Mouse (Mus musculus) myocyte (in vitro differentiated cells): ENCODE results near the gene Wfdc15a. TPM values are rescaled to one million over a fixed set of nuclear protein-coding genes. Genes with fewer than 3 reads are reported as not detected.

Experiments
- H3K27me3 ChIP-seq: one replicate; pipeline ENCODE4 v1.6.1; 2011; ENCODE audit not compliant: control insufficient read depth, insufficient read depth, insufficient read length
- H3K36me3 ChIP-seq: one replicate; pipeline ENCODE4 v1.6.1; 2011; ENCODE audit not compliant: control insufficient read depth, insufficient read depth
- H3K4me2 ChIP-seq: one replicate; pipeline ENCODE4 v1.6.1; 2011; ENCODE audit warnings: low read depth, control low read depth
- H3K4me3 ChIP-seq: one replicate; pipeline ENCODE4 v1.5.1; 2011; ENCODE audit warnings: mild to moderate bottlenecking, control low read depth, moderate library complexity
- H3K79me2 ChIP-seq: one replicate; pipeline ENCODE4 v1.6.1; 2011; ENCODE audit not compliant: control insufficient read depth, insufficient read depth
- H3ac ChIP-seq: one replicate; pipeline ENCODE4 v1.6.1; 2011; ENCODE audit not compliant: control insufficient read depth, insufficient read length
- CEBPB ChIP-seq: IDR thresholded peaks from 2 replicates; pipeline ENCODE4 v1.6.1; 2011; ENCODE audit warnings: mild to moderate bottlenecking, moderate library complexity; ENCODE audit not compliant: poor library complexity, insufficient read depth, severe bottlenecking
- E2F4 ChIP-seq: IDR thresholded peaks from one replicate; pipeline ENCODE4 v1.6.1; 2011; ENCODE audit warnings: mild to moderate bottlenecking, control low read depth, moderate library complexity; ENCODE audit not compliant: insufficient read depth
- MAX ChIP-seq: IDR thresholded peaks from one replicate; pipeline ENCODE4 v1.6.1; 2011; ENCODE audit warnings: low read depth, mild to moderate bottlenecking, control low read depth
- MYOD1 ChIP-seq, 3 experiments: IDR thresholded peaks; one replicate each; pipeline ENCODE4 v1.6.1; 2011; ENCODE audit warnings: control low read depth in 2 of 3, low read depth in 2 of 3, mild to moderate bottlenecking in 2 of 3, moderate library complexity in 1 of 3; ENCODE audit not compliant: insufficient read length in 2 of 3, control insufficient read depth in 1 of 3
- MYOG ChIP-seq, 3 experiments: IDR thresholded peaks; one replicate each; pipeline ENCODE4 v1.6.1; 2011; ENCODE audit warnings: control low read depth in 2 of 3, low read depth in 2 of 3, mild to moderate bottlenecking in 2 of 3; ENCODE audit not compliant: insufficient read length in 2 of 3, control insufficient read depth in 1 of 3, insufficient read depth in 1 of 3
- POLR2A ChIP-seq: IDR thresholded peaks from one replicate; pipeline ENCODE4 v1.6.1; 2011; ENCODE audit warnings: low read depth, mild to moderate bottlenecking, control low read depth, moderate library complexity; ENCODE audit not compliant: insufficient read length
- POLR2AphosphoS2 ChIP-seq: IDR thresholded peaks from one replicate; pipeline ENCODE4 v1.6.1; 2011; ENCODE audit warnings: low read depth, control low read depth; ENCODE audit not compliant: insufficient read length
- REST ChIP-seq: IDR thresholded peaks from one replicate; pipeline ENCODE4 v1.6.1; 2011; ENCODE audit warnings: mild to moderate bottlenecking, control low read depth, moderate library complexity; ENCODE audit not compliant: insufficient read depth, insufficient read length
- SRF ChIP-seq: IDR thresholded peaks from one replicate; pipeline ENCODE4 v1.6.1; 2011; ENCODE audit warnings: low read depth; ENCODE audit not compliant: control insufficient read depth, insufficient read length
- TCF12 ChIP-seq: IDR thresholded peaks from one replicate; pipeline ENCODE4 v1.6.1; 2011; ENCODE audit warnings: mild to moderate bottlenecking, control low read depth; ENCODE audit not compliant: poor library complexity, insufficient read depth, severe bottlenecking
- TCF3 ChIP-seq: IDR thresholded peaks from one replicate; pipeline ENCODE4 v1.6.1; 2011; ENCODE audit warnings: low read depth, control low read depth; ENCODE audit not compliant: insufficient read length
- USF1 ChIP-seq: IDR thresholded peaks from one replicate; pipeline ENCODE4 v1.6.1; 2011; ENCODE audit warnings: low read depth, mild to moderate bottlenecking, control low read depth, moderate library complexity
- polyA plus RNA-seq: library from polyadenylated mRNA; unstranded; fragments of >200 nt; fragmentation: generic; extraction: Trizol; gene quantifications from one replicate; pipeline ENCODE4 v1.2.1, GENCODE M21; 2012; ENCODE audit warnings: missing spikeins

Gene Wfdc15a
- not detected for polyA plus RNA-seq

GRCm38 (mm10) chr2:164199626-164200327, at the start of gene Wfdc15a:
Gene Wfdc15a (minus strand): TSS chr2:164200130.
- H3K4me2 ChIP-seq = no peak within 1 kb of the TSS
- no peak within 1 kb of the TSS for H3K4me3 ChIP-seq
- peaks cover 31% of the 10 kb centered on the region for H3K27me3 ChIP-seq
- H3K36me3 ChIP-seq = no peaks in the 10 kb centered on the region
- H3ac ChIP-seq = no peak within 1 kb of the TSS
- no peak for TF ChIP-seq SRF
- no peak for TF ChIP-seq TCF12
- TF ChIP-seq MAX = no peak
- no peak for TF ChIP-seq POLR2A
- no peak for TF ChIP-seq E2F4
- TF ChIP-seq USF1 = no peak
- TF ChIP-seq REST = no peak
- no peak for TF ChIP-seq POLR2AphosphoS2
- no peak for TF ChIP-seq TCF3
- TF ChIP-seq MYOD1 (IDR thresholded peaks at IDR 0.05; ENCODE audit: control insufficient read depth in 1 of 3, insufficient read length in 2 of 3, low read depth in 2 of 3) = no peak
- TF ChIP-seq CEBPB = no peak
- TF ChIP-seq MYOG (IDR thresholded peaks at IDR 0.05; ENCODE audit: control insufficient read depth in 1 of 3, insufficient read depth in 1 of 3, insufficient read length in 2 of 3, low read depth in 2 of 3) = no peak
- no peaks in the 10 kb centered on the region for H3K79me2 ChIP-seq

- H3K4me2 ChIP-seq = no peak within 1 kb of the TSS
- no peaks in the 10 kb centered on the region for H3K79me2 ChIP-seq
- H3ac ChIP-seq = no peak within 1 kb of the TSS
- peaks cover 27% of the 10 kb centered on the region for H3K27me3 ChIP-seq
- H3K36me3 ChIP-seq = no peaks in the 10 kb centered on the region
- no peak within 1 kb of the TSS for H3K4me3 ChIP-seq
- TF ChIP-seq SRF = no peak
- TF ChIP-seq TCF3 = no peak
- TF ChIP-seq E2F4 = no peak
- no peak for TF ChIP-seq MYOD1 (IDR thresholded peaks at IDR 0.05; ENCODE audit: control insufficient read depth in 1 of 3, insufficient read length in 2 of 3, low read depth in 2 of 3)
- TF ChIP-seq TCF12 = no peak
- no peak for TF ChIP-seq POLR2A
- no peak for TF ChIP-seq CEBPB
- TF ChIP-seq MYOG (IDR thresholded peaks at IDR 0.05; ENCODE audit: control insufficient read depth in 1 of 3, insufficient read depth in 1 of 3, insufficient read length in 2 of 3, low read depth in 2 of 3) = no peak
- TF ChIP-seq USF1 = no peak
- TF ChIP-seq POLR2AphosphoS2 = no peak
- TF ChIP-seq MAX = no peak
- TF ChIP-seq REST = no peak
Measured at GRCm38 (mm10) chr2:164238366-164238765, 38.4 kb upstream of the Wfdc15a start, which contains the start of gene Svs2. Gene Svs2 (minus strand): TSS chr2:164238466.

- Histone ChIP-seq H3ac (no peak overlapping the region), H3K27me3 (peaks cover 25% of the 10 kb centered on the region), H3K4me3 (no peak overlapping the region), H3K4me2 (no peak overlapping the region), H3K36me3 (no peaks in the 10 kb centered on the region), H3K79me2 (no peaks in the 10 kb centered on the region)
- TF ChIP-seq MYOD1 (IDR thresholded peaks at IDR 0.05; ENCODE audit: control insufficient read depth in 1 of 3, insufficient read length in 2 of 3, low read depth in 2 of 3) = no peak
- TF ChIP-seq USF1 = no peak
- no peak for TF ChIP-seq CEBPB
- TF ChIP-seq MYOG (IDR thresholded peaks at IDR 0.05; ENCODE audit: control insufficient read depth in 1 of 3, insufficient read depth in 1 of 3, insufficient read length in 2 of 3, low read depth in 2 of 3) = no peak
- no peak for TF ChIP-seq SRF
Measured at GRCm38 (mm10) chr2:164232671-164233070, 32.7 kb upstream of the Wfdc15a start.

- Histone ChIP-seq H3K4me3 (no peak overlapping the region), H3K27me3 (peaks cover 18% of the 10 kb centered on the region), H3K4me2 (no peak overlapping the region), H3ac (no peak overlapping the region), H3K36me3 (no peaks in the 10 kb centered on the region), H3K79me2 (no peaks in the 10 kb centered on the region)
- TF ChIP-seq SRF (no peak), MAX (no peak), TCF12 (no peak), CEBPB (no peak), TCF3 (no peak), E2F4 (no peak), REST (no peak), MYOG (IDR thresholded peaks at IDR 0.05; ENCODE audit: control insufficient read depth in 1 of 3, insufficient read depth in 1 of 3, insufficient read length in 2 of 3, low read depth in 2 of 3) (no peak), POLR2AphosphoS2 (no peak), POLR2A (no peak), USF1 (no peak)
Measured at GRCm38 (mm10) chr2:164228361-164229070, 28.6 kb upstream of the Wfdc15a start.
